Mouse (Mus musculus) left cerebral cortex, adult 8-10 months (tissue): ENCODE measurements around the gene Ccdc151. TPM values are rescaled to one million over a fixed set of nuclear protein-coding genes. Genes with fewer than 3 reads are reported as not detected.

Experiments used
- DNase-seq, 2 experiments: peaks; one replicate each; pipeline ENCODE4 v3.0.0; 2022; ENCODE audit warnings: low spot score in 2 of 2
- total RNA-seq, 4 experiments: library from RNA; stranded (reverse); gene quantifications; 2 replicates each; pipeline ENCODE4 v1.2.4; 2022

Ccdc151 gene
- total RNA-seq, 4 experiments from 2014 or later: 6.6 to 9.2 (median 6.7) TPM

DNA sequence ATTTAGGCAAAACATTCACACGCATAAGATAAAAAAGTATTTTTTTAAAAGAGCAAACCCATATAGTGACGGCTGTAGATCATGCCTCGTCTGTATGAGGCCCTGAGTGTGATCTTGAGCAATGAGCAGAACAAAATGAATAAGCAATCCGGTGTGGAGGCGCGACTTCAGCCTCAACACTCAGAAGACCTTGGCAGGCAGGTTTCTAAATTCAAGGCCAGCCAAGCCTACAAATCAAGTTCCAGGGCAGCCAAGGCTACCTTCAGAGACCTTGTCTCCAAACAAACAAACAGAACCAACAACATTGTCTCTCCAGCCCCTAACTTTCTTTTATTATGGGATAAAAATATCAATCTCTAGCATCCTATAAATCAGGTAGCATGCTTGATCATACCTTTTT is 2.1 kb downstream of the Ccdc151 start:
- DNase-seq: no peak

DNA sequence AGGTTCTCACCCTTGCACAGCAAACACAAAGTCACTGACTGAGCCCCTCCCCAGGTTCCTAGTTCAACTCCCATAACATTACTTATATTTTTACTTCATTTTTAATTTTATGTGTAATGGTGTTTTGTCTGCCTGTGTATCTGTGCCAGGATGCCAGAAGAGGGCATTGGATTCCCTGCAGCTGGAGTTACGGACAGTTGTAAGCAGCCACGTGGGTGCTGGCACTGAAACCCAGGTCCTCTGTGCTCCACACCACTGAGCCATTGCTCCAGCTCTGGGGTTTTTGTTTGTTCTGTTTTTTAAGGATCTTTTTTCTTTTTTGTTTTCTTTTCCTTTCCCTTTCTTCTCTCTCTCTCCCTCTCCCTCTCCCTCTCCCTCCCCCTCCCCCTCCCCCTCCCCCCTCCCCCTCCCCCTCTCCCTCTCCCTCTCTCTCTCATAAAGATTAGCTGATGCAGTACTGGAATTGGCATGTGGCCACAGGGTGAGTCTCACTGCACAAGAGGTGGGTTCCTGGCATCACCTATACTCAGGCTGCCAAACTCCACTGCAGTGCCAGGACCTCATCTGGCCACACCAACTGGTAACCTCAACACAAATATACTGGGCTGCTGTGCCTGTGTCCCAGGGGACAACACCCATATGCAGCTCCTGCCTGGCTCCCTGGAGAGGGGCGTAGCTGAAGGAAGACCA is 6.1 kb downstream of the Ccdc151 start:
- DNase-seq: no peak

DNA sequence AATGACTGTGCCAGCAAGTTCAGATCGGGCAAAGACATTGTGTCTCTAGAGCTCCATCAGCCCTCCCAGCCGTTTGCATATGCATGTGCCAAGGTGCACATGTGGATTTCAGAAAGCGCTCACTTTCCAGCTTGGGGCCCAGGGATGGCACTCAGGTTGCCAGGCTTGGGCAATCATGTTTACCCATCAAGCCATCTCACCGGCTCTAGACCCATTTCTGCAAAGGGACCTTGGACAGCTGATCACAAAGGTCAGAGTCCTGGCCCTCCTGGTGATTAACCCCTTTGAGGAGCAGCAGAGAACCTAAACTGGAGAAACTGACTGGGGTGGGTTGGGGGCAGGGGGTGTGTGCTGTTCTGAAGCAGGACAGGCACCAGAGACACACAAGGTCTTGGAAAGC is 10.2 kb downstream of the Ccdc151 start:
- no peak for DNase-seq

DNA sequence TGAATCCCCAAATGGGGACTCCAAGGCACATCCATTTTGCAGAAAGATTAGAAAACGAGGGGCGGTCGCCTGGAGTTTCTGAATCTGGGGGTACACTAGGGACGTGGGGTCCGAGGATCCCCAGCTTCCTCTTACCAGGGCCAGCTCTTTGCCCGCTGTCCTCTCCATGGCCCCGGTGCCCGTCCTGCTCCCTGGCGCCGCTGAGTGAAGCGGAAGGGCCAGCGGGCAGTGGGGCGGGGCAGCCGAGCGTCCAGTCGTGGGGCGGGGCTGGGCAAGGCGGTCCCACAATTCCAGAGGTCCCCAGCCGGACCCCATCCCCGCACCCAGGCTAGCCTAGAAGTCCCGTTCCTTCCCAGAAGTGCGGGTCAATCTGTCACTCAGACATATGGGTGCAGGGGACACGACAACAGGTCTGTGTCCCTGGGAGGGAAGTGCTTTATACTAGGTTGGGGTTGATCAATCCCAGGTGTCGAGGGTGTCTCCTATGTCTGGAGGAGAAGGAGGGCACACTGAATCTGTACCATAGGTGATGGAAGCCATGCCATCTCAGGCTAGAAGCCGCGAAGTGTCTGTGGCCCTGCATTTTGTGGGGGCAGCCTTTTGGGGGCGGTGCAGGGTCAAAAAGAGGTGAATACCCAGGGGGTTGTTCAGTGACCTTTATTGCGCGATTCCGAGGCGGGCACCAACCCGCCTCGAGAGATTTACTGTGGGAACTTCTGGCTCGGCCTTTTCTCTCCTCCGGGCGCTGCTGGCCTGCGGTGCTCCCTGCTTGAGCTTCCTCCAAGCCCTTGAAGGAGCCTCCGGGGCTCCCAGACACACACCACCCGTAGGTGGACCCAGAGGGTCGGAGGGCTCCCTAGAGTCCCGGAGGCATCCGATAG is 13.0 kb downstream of the Ccdc151 start, which contains the start of gene Rgl3:
Rgl3 (minus strand) TSS at position 217 of the 881 bp plus-strand sequence.
- DNase-seq: no peak

DNA sequence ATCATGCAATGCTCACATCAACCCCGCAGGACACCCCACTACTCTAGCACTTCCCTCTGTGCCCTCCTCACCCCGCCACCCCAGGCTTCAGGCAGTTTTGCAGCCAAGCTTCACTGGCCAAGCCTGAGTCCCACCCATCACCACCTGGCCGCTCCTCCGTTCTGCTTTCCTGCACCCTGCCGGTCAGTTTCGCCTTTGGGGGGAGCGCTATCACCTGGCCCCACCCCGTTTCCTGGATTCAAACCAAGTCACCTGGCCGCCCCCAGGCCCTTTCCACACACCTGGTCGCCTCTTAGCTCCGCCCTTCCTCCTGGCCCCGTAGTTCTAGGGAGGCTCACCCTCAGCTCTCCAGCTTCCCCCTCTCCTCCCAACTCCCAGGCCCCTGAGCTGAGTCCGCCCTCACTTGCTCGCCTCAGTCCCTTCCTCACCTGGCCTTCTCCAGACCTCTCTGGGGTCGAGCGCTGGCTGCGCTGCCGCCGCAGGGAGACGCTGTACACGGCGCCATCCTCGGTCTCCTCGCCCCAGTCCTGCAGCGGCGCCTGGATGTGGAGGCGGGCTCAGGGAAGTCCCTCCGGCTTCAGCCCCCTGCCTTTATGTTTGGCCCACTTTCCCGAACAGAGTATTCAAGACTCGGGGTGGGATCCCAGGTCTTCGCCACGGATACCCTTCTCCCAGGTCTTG is 13.9 kb downstream of the Ccdc151 start:
- DNase-seq: no peak

DNA sequence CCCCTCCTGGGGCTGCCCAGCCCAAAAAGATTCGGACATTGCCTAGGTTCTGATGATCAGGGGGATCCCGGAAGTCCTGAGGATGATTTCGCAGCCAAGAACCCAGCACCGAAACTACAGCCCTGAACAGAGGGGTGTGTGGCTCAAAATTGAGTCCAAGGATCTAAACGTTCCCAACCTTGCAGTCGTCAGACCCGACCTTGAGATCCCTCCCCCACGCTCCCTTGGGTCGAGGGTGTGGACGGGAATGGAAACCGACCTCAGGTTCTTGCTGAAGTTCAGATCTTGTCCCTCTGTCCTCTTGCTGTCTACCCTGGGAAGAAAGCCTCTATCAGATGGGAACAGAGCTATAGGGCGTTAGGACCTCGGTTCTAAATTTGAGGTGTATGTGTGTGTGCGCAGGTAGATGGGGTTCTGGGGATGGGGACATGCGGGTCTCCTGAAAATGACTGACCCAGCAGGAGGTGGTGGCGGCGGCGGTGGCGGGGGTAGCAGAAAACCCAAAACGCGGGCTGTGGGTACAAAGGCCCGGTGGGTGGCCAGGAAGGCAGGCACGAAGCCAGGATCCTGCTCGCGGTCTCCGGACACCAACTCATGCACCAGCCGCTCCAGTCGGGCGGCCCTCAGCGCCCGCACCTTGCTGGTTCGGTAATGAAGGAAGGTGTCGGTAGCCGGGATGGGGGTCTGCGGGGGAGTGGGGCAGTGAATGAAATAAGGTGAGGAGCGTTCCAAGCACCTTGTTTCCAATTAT is 14.7 kb downstream of the Ccdc151 start:
- no peak for DNase-seq

DNA sequence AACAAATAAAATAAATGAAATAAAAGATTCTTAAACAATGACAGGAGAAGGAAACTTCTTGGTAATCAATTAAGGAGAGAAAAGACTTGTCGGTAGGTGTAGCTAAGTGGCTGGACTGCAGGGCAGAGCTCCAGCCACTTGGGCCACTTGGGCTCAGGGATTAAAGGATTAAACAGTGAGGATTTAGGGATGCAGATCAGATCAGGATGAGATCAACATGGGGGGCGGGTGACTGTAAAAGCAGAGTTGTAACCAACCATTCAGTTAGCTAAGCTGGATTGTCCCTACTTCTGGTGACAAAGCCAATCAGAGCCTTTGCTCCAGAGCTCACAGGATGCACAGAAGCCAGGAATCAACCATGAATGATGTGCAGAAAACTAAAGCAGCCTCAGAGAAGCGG is 18.5 kb downstream of the Ccdc151 start:
- no peak for DNase-seq

DNA sequence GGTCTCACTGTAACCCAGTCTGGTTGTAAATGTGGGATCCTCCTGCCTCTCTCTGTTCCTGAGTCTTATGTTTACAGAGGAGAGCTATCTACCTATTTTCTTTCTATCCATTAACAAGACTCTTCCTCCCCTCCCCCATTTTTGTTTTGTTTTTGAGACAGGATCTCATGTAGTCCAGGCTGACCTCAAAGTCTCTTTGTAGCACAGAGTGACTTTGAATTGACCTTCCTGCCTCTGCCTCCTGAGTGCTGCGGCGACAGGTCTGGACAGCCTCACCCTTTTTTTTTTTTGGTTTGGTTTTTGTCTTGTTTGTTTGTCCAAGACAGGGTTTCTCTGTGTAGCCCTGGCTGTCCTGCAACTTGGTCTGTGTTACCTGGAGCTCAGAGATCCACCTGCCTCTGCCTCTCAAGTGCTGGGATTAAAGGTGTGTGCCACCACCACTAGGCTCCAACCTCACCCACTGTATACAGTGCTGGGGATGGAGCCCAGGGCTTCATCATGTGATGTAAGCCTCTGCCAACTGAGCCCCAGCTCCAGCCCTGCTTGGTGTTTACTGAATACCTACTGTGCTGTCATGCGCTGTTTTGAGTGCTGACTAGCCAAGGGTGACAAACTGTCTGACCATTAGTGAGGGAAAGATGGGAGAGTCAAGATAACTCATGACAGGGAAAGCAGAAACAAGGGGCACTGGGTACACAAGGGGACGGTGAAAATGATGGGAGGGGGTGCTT is 23.9 kb downstream of the Ccdc151 start:
- no peak for DNase-seq

DNA sequence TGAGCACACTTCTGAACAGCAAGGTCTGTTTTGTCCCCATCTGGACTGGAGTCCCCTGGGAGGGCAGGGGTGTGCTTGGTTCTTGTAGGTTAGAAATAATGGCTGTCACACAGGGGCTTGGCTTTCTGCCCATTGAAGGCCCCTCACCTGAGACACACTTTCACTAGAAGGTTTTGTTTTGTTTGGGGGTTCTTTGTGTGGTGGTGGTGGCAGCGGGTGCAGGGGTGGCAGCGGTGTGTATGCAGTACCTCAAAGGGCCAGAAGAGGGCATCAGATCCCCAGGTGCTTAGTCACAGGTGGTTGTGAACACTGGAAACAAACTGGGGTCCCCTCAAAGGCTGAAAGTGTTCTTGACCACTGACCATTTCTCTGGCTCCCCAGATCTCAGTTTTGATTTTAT is 24.5 kb downstream of the Ccdc151 start:
- no peak for DNase-seq

DNA sequence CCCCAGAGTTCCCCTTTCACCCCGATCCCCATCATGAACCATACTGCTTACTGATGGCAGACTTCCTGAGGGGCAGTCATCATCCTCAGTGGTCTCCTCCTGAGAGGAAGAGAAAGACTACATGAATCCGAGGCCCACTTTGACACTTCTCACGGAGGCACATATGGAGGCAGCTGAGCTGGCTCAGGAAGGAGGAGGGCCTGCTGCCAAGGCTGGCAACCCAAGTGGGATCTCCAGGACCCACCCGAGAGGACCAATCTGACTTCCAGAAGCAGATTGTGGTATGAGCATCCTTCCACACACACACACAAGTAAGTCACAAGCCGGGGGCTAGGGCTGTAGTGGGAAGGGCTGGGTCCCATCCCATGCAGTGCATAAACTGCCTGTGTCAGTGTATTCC is 25.1 kb downstream of the Ccdc151 start:
- DNase-seq: no peak

DNA sequence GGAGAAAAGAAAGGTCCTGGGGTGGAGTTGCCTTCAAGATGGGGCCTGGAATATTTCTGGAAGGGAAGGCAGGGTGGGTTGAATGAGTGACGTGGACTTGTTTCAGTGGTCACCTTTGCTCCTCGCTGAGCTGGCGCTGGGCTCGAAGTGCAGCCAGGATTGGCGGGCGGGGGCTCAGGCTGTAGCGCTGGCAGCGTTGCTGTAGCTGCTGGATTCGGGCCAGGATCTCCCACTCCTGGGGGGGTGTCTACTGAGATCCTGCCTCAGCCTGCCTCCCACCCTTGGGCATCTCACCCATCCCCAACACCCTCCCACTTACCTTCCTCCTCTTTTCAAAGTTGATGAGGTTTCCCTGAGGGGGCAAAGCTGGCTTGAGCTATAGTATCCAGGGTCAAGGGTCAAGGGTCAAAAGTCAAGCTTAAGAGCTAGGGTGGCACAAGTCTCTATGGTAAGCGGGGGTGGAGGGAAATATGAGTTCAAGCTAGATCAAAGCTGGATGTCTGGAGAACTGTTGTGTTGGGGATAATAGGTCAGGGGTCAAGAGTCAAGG is 25.7 kb downstream of the Ccdc151 start:
- DNase-seq: no peak

DNA sequence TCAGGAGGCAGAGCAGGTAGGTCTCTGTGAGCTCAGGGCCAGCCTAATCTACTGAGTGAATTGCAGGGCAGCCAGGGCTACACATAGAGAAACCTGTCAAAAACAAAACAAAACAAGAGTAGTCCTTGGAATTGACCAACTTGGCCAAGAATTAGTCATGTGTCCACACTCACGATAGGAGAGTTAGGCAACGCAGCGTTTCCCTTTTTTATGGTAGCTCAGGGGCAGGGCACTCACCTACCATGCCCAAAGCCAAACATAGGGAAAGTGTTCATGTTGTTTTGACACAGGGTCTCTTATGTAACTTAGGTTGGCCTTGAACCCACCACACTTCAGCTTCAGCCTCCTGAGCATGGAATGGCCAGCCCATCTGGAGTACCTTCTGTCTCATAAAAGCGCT is 33.1 kb downstream of the Ccdc151 start:
- DNase-seq: no peak

DNA sequence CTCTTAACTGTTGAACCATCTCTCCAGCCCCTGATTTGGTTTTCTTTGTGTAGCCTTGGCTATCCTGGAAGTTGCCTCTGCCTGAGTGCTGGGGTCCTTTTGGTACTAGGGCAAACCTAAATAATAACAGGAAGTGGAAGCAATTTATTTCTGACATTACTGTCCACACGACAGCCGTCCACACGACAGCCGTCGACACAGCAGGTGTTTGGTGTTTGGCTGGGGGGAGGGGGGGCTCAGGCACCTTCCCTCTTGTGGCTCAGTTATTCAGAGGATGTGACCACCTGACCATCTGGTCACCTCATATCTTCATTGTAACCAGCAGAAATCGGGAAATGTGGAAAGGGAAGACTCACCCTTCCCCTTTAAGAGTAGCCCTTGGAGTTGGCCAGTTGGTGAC is 33.6 kb downstream of the Ccdc151 start:
- no peak for DNase-seq

DNA sequence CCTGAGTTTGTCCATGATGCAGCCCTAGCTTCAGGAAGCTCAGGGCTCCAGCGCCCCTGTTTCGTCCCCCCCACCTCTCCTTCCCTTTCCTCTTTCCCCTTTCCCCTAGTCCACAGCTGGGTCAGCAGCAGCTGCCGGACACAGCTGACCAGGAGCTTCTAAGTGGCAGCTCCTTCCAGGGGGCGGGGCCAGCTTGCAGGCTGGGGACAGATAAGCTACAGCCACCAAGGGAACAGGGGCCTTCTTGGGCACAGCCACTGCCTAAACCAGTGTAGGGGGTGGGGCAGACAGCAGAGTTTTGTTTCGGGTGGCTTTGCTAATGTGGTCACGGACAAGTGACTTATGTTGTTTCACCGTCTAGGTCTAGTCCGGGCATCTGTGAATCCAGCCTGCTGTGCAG is 39.0 kb downstream of the Ccdc151 start, which contains the start of gene Epor:
Epor (minus strand) TSS at position 90 of the 400 bp plus-strand sequence.
- DNase-seq: no peak

DNA sequence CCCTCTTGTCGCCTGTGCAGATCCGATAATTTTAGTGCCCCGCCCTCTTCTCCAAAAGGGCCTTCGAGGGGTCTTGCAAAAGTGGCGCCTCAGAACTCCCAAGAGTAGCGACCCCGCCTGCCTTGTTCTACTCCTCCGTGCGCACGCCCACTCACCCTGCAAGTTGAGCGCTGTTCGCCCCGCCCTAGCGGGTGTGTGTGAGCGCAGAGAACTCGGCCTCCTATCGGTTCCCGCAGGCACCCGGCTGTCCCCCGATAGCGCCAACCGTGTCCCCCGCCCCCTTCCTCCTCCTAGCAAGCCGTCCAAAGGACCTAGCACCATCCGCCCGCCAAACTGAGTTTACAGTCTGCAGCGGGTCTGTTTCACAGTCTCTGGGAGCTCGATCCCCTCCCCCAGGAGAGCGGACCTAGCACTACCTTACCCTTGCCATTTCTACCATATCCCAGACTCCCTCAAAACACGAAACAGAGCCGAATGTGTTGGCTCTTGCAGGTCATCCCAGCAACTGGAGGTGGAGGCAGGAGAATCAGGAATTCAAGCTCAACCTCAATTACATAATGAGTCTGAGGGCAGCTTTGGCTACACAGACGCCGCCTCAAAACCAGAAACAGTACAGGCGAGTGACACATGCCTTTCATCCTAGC is 39.9 kb downstream of the Ccdc151 start:
- peak; percentile 55 to 83 for DNase-seq

DNA sequence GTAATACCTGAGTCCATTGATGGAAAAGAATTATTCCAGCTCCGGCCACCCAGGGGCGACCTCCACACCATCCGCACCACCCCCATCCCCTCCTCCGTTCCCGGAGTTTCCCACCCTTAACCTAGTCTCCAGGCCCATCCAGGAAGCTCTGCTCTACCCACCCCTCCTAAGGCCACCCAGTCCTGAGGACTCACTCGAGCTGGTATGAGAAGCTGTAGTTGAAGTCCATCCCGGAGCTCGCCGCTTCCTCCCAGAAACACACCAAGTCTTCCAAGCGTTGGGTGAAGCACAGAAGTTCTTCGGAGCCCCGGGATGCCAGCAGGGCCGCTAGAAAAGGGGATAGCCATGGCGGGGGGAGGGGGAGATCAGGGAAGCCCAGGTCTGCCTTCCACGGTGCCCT is 40.4 kb downstream of the Ccdc151 start:
- no peak for DNase-seq

DNA sequence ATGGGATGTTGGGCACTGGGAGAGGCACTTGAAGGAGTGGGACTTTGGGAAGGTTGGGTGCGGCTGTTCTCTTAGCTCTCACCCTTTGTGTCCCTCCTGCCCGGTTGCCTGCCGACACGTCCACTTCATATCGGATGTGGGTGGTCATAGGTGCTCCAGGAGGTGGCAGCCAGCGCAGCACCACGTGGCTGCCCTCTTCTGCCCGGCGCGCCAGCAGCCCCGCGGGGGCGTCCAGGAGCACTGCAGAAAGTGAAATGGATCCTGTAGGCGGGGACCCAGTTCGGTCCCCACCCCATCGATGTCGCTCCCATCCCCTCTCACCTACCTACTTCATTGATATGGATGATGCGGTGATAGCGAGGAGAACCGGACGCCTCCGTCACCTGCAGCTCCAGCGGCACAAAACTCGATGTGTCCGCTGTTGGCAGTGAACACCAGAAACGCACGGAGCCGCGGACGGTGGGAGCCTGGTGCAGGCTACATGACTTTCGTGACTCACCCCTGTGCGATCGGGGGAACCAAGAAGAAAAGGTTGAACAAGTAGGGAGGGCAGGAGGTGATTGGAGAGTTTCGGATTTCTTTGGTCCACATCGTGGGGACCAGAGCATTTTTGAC is 41.0 kb downstream of the Ccdc151 start:
- no peak for DNase-seq

DNA sequence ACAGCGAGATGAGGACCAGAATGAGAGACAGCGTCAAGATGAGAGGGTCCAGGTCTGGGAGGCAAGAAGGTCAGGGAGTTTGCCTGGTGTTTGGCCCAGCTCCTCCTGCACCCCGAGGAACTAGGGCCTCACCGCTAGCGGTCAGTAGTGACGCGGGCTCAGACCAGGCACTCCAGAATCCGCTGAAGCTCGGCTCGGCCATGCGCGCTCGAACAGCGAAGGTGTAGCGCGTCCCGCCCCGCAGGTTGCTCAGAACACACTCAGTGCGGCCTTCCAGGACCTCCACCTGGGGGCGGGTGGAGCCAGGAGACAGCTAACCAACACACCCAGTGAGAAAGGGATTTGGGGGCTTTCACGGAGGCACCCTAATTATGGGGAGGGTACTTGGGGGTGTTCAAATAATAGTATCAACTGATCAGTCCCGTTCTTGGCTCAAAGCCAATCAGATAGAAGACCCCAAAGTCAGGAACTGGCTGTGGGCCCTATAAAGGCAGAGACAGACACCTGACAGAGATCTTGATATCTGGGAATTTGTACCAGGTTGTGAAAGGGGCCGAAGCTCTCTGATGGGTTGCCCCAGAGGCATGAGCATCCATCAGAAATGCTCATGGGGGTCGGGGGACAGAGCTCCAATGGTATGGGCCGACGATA is 41.8 kb downstream of the Ccdc151 start:
- DNase-seq: no peak

DNA sequence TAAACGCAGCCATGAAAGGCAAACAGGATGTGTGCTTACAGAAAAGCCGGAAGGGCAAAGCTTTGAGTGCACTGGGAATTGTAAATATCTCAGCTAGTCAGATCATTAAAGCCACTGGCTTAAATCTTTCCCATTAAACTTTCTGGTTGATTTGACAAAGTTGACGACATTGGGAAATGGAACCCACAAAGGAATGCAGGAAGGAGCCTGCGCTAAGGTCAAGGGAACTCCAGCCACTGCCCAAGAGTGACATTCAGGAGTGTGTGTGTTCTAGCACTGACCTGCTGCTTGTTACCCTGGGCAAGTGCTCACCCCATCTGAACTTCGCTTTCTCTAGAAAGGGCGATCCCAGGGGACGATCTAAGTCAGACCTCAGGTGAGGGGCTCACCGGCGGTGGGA is 42.3 kb downstream of the Ccdc151 start:
- DNase-seq: no peak
